Mouse (Mus musculus) mouse embryonic stem cell (cell line): Measurements from ENCODE around the gene Cysrt1.

ENCODE experiments used
- in situ Hi-C, 2 experiments: fragments of 300-500 bp; cut with MboI; formaldehyde crosslinking; loops; 1 replicate in 1 of 2; 3 replicates in 1 of 2; pipeline ENCODE4 v1.14.3; 2019 to 2020; ENCODE audit warnings: low sequenced_read_pairs in 2 of 2, low pct_unique_long_range_greater_than_20kb in 1 of 2, mixed read lengths in 1 of 2; ENCODE audit not compliant: unreplicated experiment in 1 of 2

Cysrt1 gene

GRCm38 (mm10) chr2:25242101-25242506, at the start of gene Cysrt1, which contains the start of gene Rnf208:
TSS of gene Cysrt1 (minus strand) at chr2:25242452.
TSS of gene Rnf208 (plus strand) at chr2:25242255.
- in situ Hi-C loops: no loop called here

- in situ Hi-C loops: no loop called here
These were observed 49.2 kb upstream of the Cysrt1 start for GRCm38 (mm10) chr2:25291184-25292053.

- in situ Hi-C loops: no loop called here
These were observed 48.5 kb upstream of the Cysrt1 start for GRCm38 (mm10) chr2:25290816-25291130.

- in situ Hi-C loops: no loop called here
These were observed 48.0 kb upstream of the Cysrt1 start for GRCm38 (mm10) chr2:25290101-25290815.

- in situ Hi-C loops: no loop called here
These were observed 47.4 kb upstream of the Cysrt1 start, which contains the start of gene Lrrc26 for GRCm38 (mm10) chr2:25289651-25290050. TSS of gene Lrrc26 (plus strand) at chr2:25289915.

- in situ Hi-C loops: no loop called here
These were observed 46.6 kb upstream of the Cysrt1 start for GRCm38 (mm10) chr2:25288734-25289345.

GRCm38 (mm10) chr2:25287927-25288649, 45.8 kb upstream of the Cysrt1 start, which contains the start of gene Tmem210:
TSS of gene Tmem210 (plus strand) at chr2:25288145.
- in situ Hi-C loops: no loop called here

- in situ Hi-C loops: no loop called here
These were observed 44.8 kb upstream of the Cysrt1 start for GRCm38 (mm10) chr2:25286837-25287636.

- in situ Hi-C loops: no loop called here
These were observed 44.1 kb upstream of the Cysrt1 start for GRCm38 (mm10) chr2:25286314-25286713.

GRCm38 (mm10) chr2:25285551-25285950, 43.3 kb upstream of the Cysrt1 start:
- in situ Hi-C loops: no loop called here

GRCm38 (mm10) chr2:25278928-25279882, 37.0 kb upstream of the Cysrt1 start:
- in situ Hi-C loops: no loop called here

- in situ Hi-C loops: no loop called here
These were observed 30.8 kb upstream of the Cysrt1 start for GRCm38 (mm10) chr2:25273010-25273409.

- in situ Hi-C loops: no loop called here
These were observed 30.3 kb upstream of the Cysrt1 start for GRCm38 (mm10) chr2:25272515-25272914.

- in situ Hi-C loops: no loop called here
These were observed 29.7 kb upstream of the Cysrt1 start, which contains the start of the genes Ssna1 and Anapc2 for GRCm38 (mm10) chr2:25271827-25272511. TSS of gene Ssna1 (minus strand) at chr2:25272438. TSS of gene Anapc2 (plus strand) at chr2:25272478.

- in situ Hi-C loops: loop anchor here in 1 of 2 experiments (5.0 kb wide), 1 partner anchor 64 kb away; the partner anchor contains the start of gene Man1b1
These were observed 25.6 kb upstream of the Cysrt1 start for GRCm38 (mm10) chr2:25267746-25268309.

- in situ Hi-C loops: loop anchor here in 1 of 2 experiments (5.0 kb wide), 1 partner anchor 65 kb away; the partner anchor contains the start of gene Man1b1
These were observed 25.0 kb upstream of the Cysrt1 start for GRCm38 (mm10) chr2:25267241-25267640.
